Mouse (Mus musculus) myocyte (in vitro differentiated cells): ENCODE data around the gene Agpat3.

Experiments
- MAX ChIP-seq: IDR thresholded peaks from one replicate; pipeline ENCODE4 v1.6.1; 2011; ENCODE audit warnings: low read depth, mild to moderate bottlenecking, control low read depth
- POLR2A ChIP-seq: IDR thresholded peaks from one replicate; pipeline ENCODE4 v1.6.1; 2011; ENCODE audit warnings: low read depth, mild to moderate bottlenecking, control low read depth, moderate library complexity; ENCODE audit not compliant: insufficient read length

GRCm38 (mm10) chr10:78366851-78367312, 14.6 kb upstream of the Agpat3 start:
- TF ChIP-seq MAX, result no peak
- no peak for TF ChIP-seq POLR2A
